Mouse (Mus musculus) neural tube, embryonic 11.5 days (tissue): ENCODE results near the gene Hdac7. TPM values are rescaled to one million over a fixed set of nuclear protein-coding genes. Genes with fewer than 3 reads are reported as not detected.

ENCODE experiments used
- ATAC-seq: fragments of 200-750 bp; cut with Nextera tagmentation; 2 replicates; pipeline ENCODE4 v1.8.0; 2017; ENCODE audit warnings: moderate number of reproducible peaks, mild to moderate bottlenecking, moderate TSS enrichment, moderate library complexity; ENCODE audit not compliant: insufficient read depth, low FRiP score, low TSS enrichment
- DNase-seq: peaks from one replicate; pipeline ENCODE4 v3.0.0-alpha.2; 2015; ENCODE audit warnings: low spot score
- H3K27ac ChIP-seq: fragments of 300-500 bp; sonication (generic); 2 replicates; pipeline ENCODE4 v1.5.1; 2014; ENCODE audit warnings: low read depth, mild to moderate bottlenecking, low read length
- H3K27me3 ChIP-seq: fragments of 300-500 bp; sonication (generic); 2 replicates; pipeline ENCODE4 v1.6.1; 2014; ENCODE audit warnings: mild to moderate bottlenecking, low read length, mixed read lengths; ENCODE audit not compliant: control insufficient read depth, insufficient read depth
- H3K36me3 ChIP-seq: fragments of 300-500 bp; sonication (generic); 2 replicates; pipeline ENCODE4 v1.6.1; 2014; ENCODE audit warnings: mild to moderate bottlenecking, low read length, moderate library complexity, mixed read lengths; ENCODE audit not compliant: control insufficient read depth, insufficient read depth
- H3K4me1 ChIP-seq: fragments of 300-500 bp; sonication (generic); 2 replicates; pipeline ENCODE4 v1.6.1; 2014; ENCODE audit warnings: low read length, mixed read lengths; ENCODE audit not compliant: control insufficient read depth, insufficient read depth
- H3K4me2 ChIP-seq: fragments of 300-500 bp; sonication (generic); 2 replicates; pipeline ENCODE4 v1.6.1; 2014; ENCODE audit warnings: low read depth, mild to moderate bottlenecking, moderate library complexity
- H3K4me3 ChIP-seq: fragments of 300-500 bp; sonication (generic); 2 replicates; pipeline ENCODE4 v1.5.1; 2014; ENCODE audit warnings: low read depth, low read length
- H3K9ac ChIP-seq: fragments of 300-500 bp; sonication (generic); 2 replicates; pipeline ENCODE4 v1.6.1; 2014; ENCODE audit warnings: mild to moderate bottlenecking, low read length
- H3K9me3 ChIP-seq: fragments of 300-500 bp; sonication (generic); 2 replicates; pipeline ENCODE4 v1.6.1; 2016; ENCODE audit warnings: low read length; ENCODE audit not compliant: control insufficient read depth
- WGBS: fragments of 180-500 bp; shearing (Covaris S2); extraction: QIAGEN DNeasy Blood & Tissue Kit; methylation state at CpG from one replicate; pipeline ENCODE4 v1.1.7; 2014; 5-methylcytosine and 5-hydroxymethylcytosine counted together
- polyA plus RNA-seq: library from polyadenylated mRNA; unstranded; fragments of >200 nt; fragmentation: Nextera tagmentation; extraction: Ambion mirVana; gene quantifications from 2 replicates; pipeline ENCODE4 v1.2.1, GENCODE M21; 2014

Gene Hdac7
- polyA plus RNA-seq, 1 experiment from 2014 or later, result 21.0 TPM

DNA sequence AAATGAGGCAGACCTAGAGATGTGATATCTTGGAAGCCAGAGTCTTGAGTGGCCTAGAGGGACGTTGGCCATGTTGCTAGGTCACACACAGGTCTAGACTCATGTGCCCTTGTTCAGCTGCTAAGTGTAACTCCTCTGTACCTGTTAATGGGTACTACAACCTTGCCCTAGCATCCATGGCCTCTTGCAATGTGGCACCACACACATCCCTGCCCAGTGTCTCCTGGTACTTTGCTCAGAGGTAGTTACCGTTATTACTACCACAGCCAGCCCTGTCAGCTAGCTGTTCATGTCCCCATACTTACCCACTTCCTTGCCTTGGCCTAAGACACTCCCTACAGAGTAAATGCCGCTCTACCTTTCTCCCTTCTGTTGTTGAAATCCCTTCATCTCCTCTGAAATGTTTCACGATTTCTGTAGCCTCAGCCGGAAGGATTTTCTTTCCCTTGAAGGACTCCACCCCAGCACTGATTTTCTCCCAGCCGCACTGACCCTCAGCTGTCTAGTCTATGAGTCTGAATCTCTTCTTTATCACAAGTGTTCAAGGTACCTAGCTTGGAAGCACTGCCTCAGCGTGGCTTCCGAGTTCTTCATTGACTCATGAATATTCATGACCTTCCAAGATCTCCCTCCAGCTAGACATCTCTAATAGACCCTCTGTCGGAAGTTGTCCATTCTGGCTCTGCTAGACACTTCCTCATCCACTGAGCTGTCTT is 11.4 kb downstream of the Hdac7 start:
- H3K27me3 ChIP-seq, result no peaks in the 10 kb centered on the region
- ATAC-seq, result no peak
- no peak overlapping the region for H3K4me2 ChIP-seq
- DNase-seq, result no peak
- H3K4me3 ChIP-seq, result no peak overlapping the region
- 68% methylated on average over 9 of the region's 9 CpGs for WGBS
- no peak overlapping the region for H3K9ac ChIP-seq
- H3K9me3 ChIP-seq, result no peaks in the 10 kb centered on the region
- peaks cover 24% of the 10 kb centered on the region for H3K4me1 ChIP-seq
- H3K27ac ChIP-seq, result no peak overlapping the region
- H3K36me3 ChIP-seq, result no peaks in the 10 kb centered on the region

DNA sequence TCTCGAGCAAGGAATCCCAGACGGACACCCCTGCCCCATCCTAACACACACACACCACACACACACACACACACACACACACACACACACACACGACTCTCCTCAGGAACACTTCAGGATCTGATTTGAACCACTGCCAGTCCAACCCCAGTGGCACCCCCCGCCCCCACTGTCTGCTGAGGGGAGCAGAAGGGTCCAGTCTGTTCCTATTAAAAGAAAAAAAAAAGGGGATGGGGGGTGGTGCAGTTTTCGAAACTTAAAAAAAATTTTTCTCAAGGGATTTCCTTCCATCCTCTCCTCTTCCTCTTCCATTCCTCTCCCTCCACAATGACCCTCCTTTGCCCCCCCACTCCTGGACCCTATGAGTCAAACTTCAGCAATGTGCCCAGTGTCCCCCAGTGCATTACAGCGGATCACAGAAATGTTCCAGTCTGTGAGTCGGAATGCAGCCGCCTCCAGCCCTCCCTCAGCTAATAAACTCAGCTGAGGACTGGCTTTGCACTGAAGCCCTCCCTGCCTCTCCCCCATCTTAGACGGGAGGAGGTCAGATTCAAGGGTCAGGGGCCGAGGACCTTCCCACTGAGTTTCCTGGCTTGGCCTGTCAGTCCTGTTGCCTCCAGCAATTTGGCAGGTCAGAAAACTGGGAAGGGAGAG is 12.2 kb downstream of the Hdac7 start:
- Histone ChIP-seq H3K27me3 (no peaks in the 10 kb centered on the region), H3K4me3 (peak overlapping the region; percentile 93), H3K9me3 (no peaks in the 10 kb centered on the region), H3K36me3 (no peaks in the 10 kb centered on the region), H3K4me1 (peaks cover 20% of the 10 kb centered on the region), H3K27ac (peak overlapping the region; percentile 93), H3K4me2 (peak overlapping the region; percentile 79), H3K9ac (peak overlapping the region; percentile 97)
- 7% methylated on average over 10 of the region's 10 CpGs for WGBS
- ATAC-seq, result no peak; the same call in 1 of the 2 replicates
- DNase-seq, result no peak

DNA sequence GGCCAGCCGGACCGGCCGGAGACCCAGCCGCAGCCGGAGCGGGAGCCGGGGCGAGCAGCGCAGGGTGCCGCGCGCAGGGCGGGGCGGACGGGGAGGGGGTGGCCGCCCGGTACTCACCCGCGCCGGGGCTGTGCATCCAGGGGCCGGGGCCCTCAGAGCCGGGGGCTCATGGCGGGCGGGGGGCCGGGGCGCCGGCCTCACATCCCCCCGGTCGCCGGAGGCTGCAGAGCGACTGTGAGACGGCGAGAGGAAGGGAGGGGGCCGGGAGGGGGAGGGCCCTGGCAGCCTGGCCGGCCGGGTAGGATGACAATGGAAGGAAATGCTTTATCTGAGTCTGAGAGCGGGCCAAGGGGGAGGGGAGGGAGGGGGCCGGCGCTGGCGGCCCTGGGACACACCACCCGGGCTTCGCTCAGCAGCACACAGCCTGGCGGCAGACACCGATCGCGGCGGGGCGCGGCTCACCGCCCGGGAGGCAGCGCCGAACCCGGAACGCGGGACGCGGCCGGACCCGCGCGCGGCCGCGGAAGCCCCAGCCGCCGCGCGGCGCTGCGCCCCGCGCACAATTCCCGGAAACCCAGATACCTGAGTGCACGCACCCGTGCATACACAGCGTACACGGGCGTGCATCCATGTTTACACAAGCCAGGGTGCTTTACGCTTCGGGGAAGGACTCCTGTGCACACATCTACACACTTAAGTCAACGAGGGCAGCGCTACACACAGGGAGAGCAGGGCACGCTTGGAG is 12.9 kb downstream of the Hdac7 start:
- Histone ChIP-seq H3K9me3 (no peaks in the 10 kb centered on the region), H3K27ac (peak overlapping the region; percentile 93), H3K27me3 (no peaks in the 10 kb centered on the region), H3K4me3 (peak overlapping the region; percentile 93), H3K9ac (peak overlapping the region; percentile 97), H3K36me3 (no peaks in the 10 kb centered on the region), H3K4me1 (peaks cover 20% of the 10 kb centered on the region), H3K4me2 (peak overlapping the region; percentile 79)
- DNase-seq (peak; percentile 83), ATAC-seq (peak; percentile 90)
- 1% methylated on average over 74 of the region's 84 CpGs for WGBS

DNA sequence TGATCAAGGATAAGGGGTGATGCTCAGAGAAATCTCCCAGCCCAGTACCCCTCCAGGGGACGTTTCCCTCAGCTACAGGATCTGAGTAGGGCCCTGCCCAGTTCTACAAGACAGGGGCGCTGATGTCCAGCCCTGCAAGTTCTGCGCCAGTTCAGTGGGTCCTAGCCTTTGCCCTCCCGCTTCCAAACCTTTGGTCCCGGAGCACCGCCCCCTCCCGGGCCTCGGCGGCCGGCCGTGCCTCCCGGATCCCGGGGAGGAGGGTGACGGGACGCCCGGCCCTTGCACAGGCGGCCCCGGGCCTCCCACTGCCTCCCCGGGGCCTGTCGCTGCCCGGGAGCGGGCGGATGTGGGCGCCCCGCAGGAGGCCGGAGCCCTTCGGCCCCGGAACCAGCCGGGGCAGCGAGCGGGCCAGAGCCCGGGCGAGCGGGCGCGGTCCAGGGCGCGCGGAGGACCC is 13.5 kb downstream of the Hdac7 start:
- peaks cover 21% of the 10 kb centered on the region for H3K4me1 ChIP-seq
- no peaks in the 10 kb centered on the region for H3K9me3 ChIP-seq
- H3K4me2 ChIP-seq, result peak overlapping the region; percentile 79
- no peaks in the 10 kb centered on the region for H3K36me3 ChIP-seq
- peak overlapping the region; percentile 93 for H3K4me3 ChIP-seq
- DNase-seq (peak; percentile 48), ATAC-seq (peak; percentile 51; the same call in 1 of the 2 replicates)
- H3K9ac ChIP-seq, result peak overlapping the region; percentile 97
- H3K27me3 ChIP-seq, result no peaks in the 10 kb centered on the region
- H3K27ac ChIP-seq, result peak overlapping the region; percentile 93
- 0% methylated on average over 26 of the region's 39 CpGs for WGBS

DNA sequence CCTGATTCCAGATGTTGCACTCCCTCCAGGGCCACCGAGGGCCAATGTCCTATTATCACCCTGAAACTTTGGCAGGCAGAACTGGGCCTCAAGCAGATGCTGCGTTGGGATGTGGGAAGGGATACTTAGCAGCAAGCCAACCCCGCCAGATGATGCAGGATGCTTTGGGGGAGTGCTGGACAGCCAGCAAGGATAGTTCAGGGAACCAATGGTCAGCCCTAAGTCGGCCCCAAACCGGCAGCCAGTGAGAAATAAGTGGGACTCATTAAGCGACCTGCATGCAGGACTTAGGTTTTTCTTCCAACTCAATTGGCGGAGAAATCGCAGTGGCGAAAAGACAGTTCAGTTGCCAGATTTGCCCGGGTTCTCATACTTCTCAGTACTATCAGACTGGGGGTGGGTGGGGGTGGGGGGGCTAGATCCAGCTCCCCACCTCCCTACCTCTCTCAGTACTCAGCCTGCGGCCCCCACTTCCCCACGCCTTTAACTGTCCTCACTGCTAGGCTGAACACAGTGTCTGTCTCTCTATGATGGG is 14.0 kb downstream of the Hdac7 start:
- H3K9me3 ChIP-seq, result no peaks in the 10 kb centered on the region
- no peaks in the 10 kb centered on the region for H3K36me3 ChIP-seq
- H3K27me3 ChIP-seq, result no peaks in the 10 kb centered on the region
- H3K4me3 ChIP-seq, result peak overlapping the region; percentile 93
- DNase-seq (no peak), ATAC-seq (peak; percentile 17; the same call in 1 of the 2 replicates)
- peak overlapping the region; percentile 97 for H3K9ac ChIP-seq
- WGBS, result 14% methylated on average over 12 of the region's 12 CpGs
- H3K27ac ChIP-seq, result peak overlapping the region; percentile 93
- H3K4me1 ChIP-seq, result peaks cover 26% of the 10 kb centered on the region
- peak overlapping the region; percentile 79 for H3K4me2 ChIP-seq

DNA sequence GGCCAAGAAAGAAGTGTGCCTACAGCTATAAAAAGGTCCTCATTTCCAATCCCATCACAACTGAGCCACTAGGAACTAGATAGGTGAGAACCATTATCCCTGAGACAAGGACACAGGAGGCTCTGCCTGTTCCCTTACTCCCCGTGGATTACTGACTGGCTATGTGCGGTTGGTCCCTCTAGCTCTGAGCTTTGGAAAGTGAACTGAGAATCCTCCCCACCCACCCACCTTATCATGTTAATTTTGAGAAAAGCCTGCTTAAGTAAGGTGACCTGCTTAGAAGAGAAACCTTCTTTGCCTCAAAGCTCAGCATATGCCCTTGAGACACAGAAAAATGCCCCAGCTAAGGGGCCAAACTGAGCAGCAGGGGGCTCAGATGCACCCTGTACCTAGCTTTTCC is 14.9 kb downstream of the Hdac7 start:
- Histone ChIP-seq H3K4me1 (peaks cover 31% of the 10 kb centered on the region), H3K27ac (0 out of 2 replicates have a peak overlapping the region, but pooled peaks have one; percentile 17), H3K36me3 (no peaks in the 10 kb centered on the region), H3K9ac (no peak overlapping the region; the same call in 1 of the 2 replicates), H3K9me3 (no peaks in the 10 kb centered on the region), H3K4me2 (peak overlapping the region; percentile 79), H3K27me3 (no peaks in the 10 kb centered on the region), H3K4me3 (no peak overlapping the region)
- DNase-seq (peak; percentile 8), ATAC-seq (no peak)
- 54% methylated on average over 2 of the region's 2 CpGs for WGBS

DNA sequence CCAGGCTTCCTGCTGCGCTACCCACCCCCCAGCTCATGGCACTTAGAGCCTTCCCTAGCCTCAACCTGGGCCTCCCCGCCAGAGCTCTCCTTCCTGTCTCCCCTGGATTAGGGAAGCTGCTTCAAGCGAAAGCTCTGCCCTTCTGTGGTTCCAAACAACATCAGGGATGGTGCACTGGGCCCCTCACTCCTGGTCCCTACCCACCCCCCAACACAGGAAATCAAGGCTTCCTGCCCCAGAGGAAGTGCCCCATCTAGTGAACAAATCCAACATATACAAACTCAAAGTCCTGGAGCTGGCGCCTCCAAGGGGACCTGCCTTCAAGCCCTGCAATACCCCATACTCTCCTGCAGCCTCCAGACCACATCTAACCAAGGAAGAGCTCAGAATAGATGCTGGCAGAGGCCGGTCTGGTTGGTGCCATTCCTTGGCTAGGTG is 15.4 kb downstream of the Hdac7 start:
- Histone ChIP-seq H3K27ac (no peak overlapping the region), H3K4me1 (peaks cover 31% of the 10 kb centered on the region), H3K27me3 (no peaks in the 10 kb centered on the region), H3K4me2 (peak overlapping the region; percentile 79; the same call in 1 of the 2 replicates), H3K9ac (no peak overlapping the region), H3K4me3 (no peak overlapping the region), H3K9me3 (no peaks in the 10 kb centered on the region), H3K36me3 (peaks cover 3% of the 10 kb centered on the region; the same call in 1 of the 2 replicates)
- DNase-seq, result peak; percentile 11
- no peak for ATAC-seq
- WGBS, result 72% methylated on average over 5 of the region's 5 CpGs

DNA sequence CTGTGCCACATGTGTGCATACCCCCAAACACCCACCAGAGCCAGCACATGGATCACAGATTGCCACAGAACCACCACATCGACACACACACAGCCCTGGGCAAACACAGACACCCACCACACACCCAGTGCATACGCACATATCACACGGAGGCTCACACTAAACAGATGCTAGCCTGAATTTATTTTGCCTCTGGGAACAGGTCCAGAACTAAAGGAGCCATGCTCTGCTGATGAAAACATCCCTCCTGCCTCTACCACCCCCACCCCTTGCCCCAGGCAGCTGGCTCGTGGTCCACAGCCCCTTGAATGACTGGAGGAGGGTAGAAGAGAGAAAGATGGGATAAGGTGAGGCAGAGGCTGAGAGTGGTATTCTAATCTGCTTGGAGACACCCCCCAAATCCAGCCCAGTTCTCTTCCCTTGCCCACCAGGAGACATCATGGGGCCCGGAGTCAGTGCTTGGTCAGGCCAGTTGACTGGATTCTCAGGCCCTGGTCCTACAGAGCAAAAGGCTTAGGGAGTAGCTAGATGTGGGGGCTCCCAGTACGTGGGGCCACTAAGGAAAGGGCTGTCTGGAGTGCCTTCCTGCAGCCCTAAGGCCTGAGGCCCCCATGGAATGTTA is 16.0 kb downstream of the Hdac7 start:
- no peak for ATAC-seq
- peak overlapping the region; percentile 20; the same call in 1 of the 2 replicates for H3K4me2 ChIP-seq
- H3K4me1 ChIP-seq, result peaks cover 36% of the 10 kb centered on the region
- H3K4me3 ChIP-seq, result no peak overlapping the region
- peak overlapping the region; percentile 44; the same call in 1 of the 2 replicates for H3K27ac ChIP-seq
- no peaks in the 10 kb centered on the region for H3K27me3 ChIP-seq
- peak; percentile 9 for DNase-seq
- H3K9ac ChIP-seq, result 0 out of 2 replicates have a peak overlapping the region, but pooled peaks have one; percentile 10
- H3K9me3 ChIP-seq, result no peaks in the 10 kb centered on the region
- H3K36me3 ChIP-seq, result peaks cover 3% of the 10 kb centered on the region; the same call in 1 of the 2 replicates
- WGBS, result 52% methylated on average over 6 of the region's 6 CpGs
